Mouse (Mus musculus) heart, adult 18-20 months (tissue): ENCODE measurements at regions not wholly inside any gene's neighbourhood (a gene's known extent, or its start where the extent isn't known, plus 50 kb on each side); places are given as distances from the start of the nearest gene placed in this dataset.

Source experiments
- DNase-seq, 2 experiments: peaks; one replicate each; pipeline ENCODE4 v3.0.0; 2021 to 2022; ENCODE audit warnings: mixed read lengths in 1 of 2

DNA sequence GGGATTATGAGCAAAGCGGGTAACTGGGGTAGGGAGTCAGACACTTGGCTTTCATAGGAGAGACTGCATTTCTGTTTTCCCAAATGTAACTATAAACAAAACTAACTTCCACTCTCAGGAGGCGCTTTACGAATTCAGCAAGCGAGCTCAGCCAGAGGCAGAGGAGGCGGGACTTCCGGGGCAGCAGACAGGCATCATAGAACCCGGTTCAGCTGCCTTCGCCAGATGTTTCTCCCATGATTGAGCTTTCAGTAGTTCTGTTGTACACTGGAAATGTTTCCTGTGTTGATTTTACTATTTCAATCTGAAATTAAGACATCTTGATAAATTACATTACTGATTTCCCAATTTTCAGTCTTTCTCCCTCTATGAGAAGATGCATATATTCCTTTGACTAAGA, 92.9 kb downstream of the Zfp365 start:
- no peak for DNase-seq

DNA sequence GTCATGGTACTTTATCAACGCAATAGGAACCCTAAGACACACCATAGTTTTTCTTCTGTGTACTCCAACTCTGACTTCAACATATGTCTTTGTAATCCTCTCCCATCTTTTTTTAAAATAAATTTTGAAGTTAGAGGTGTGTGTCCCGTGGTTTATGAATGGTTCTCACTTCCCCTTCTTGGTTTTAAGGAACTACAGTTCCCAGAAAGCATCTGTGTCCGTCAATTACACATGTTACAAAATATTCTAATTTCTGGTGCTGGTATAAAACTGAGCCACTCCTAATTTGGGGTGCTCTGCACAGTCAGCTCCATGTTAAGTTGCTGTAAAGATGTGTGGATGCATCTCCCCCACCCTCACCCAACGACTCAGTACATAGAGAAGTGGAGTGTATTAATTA, 98.6 kb downstream of the Zfp365 start:
- no peak for DNase-seq

GRCm38 (mm10) chr10:67805131-67805530, 107.3 kb downstream of the Zfp365 start:
- peak; percentile 8 to 20 for DNase-seq

DNA sequence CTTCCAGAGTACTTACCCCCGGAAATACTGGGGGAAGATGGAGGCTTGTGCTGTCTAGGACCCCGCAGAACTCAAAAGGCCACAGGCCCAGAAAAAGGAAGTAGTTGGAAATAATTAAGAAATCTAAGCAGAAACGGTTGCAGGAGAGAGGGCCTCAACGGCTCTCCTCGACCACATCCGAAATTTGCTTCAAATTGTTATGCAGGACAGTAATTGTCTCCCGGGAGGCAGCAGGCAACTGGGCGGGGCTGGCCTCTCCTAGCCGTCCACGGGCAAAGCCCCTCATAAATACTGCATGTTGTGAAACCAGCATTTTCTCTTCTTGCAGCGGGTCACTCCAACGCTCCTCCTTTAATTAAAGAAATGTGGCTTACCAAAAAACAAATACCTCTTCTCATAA, 107.8 kb downstream of the Zfp365 start:
- no peak for DNase-seq

GRCm38 (mm10) chr10:67802156-67802555, 110.3 kb downstream of the Zfp365 start:
- no peak for DNase-seq

GRCm38 (mm10) chr10:67801619-67802018, 110.8 kb downstream of the Zfp365 start:
- no peak for DNase-seq

DNA sequence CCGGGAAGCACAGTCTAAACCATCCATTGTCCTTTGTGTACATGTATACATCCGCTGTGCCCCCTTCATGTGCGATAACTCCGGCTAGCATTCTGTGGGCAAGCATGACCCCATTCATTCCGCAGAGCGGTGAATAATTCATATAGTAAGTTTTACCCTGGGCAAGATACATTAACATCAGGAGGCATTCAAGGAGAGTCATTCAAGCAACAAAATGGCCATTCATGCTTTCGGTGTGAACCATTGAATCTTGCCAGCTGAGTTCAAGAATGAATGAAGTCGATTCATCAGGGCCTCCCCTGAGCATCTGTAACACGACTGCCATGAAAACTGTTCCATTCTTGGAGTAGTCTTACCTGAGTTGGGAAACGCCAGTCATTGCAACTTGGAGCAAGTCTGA, 113.5 kb downstream of the Zfp365 start:
- no peak for DNase-seq

DNA sequence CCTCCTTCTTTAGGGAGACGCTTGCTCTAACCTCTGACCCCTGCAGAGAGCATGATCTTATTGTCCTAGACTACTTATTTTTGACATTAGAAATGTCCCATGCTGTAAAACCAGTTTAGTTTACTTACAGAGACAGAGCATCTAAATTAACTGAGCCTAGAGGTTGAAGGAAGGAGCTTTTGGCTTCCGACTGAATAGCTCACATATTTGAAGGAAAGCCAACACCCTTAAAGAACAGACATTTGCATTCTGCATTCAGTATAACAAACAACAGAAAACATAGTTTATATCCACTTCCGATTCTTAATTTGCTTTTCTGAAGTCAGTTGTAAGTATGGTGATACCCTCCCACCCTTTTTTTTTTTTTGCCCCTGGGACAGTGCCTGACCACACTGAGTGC, 119.3 kb downstream of the Zfp365 start:
- DNase-seq: no peak

DNA sequence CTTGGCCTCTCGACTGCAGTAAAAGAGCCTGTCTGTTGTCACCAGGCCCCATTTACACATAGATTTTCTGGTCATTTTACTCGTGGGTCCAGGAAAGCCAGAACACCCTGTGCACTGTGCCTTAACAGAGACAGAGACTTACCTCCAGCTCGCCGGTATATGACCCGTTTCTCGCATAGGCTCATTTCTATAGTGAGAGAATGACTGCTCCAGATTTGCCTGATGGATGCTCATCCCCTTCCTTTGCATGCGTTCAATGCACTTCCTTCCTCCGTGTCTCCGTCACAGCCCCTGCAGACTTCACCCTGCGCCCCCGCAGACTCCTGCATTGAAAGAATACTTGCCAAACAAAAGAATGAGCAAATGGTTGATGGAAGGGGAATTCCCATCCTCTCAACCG, 122.8 kb downstream of the Zfp365 start:
- no peak for DNase-seq

DNA sequence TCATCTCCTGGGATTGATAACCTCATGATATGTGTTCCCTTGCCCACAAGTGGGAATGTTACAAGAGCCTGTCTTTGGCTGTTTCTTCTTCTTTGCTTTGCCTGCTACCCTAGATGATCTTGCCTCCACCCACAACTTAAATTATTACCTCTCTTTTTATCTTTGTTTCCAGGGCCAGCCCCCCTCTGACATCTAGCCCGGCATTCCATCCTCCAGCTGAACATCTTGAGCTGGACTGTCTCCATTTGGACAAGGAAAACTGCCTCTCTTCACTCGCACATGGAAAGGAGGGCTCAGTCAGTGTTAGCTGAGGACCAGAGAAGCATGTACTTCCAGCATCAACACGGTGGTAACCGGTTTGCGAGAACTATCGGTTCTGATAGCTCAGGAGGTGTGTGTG, 124.3 kb downstream of the Zfp365 start:
- peak in 1 of 2 experiments; percentile 28 for DNase-seq

GRCm38 (mm10) chr10:67785563-67785962, 126.9 kb downstream of the Zfp365 start:
- DNase-seq: peak; percentile 62 to 82

- DNase-seq: peak; percentile 39 to 42
These were observed 134.1 kb downstream of the Zfp365 start for GRCm38 (mm10) chr10:67778341-67778740.

DNA sequence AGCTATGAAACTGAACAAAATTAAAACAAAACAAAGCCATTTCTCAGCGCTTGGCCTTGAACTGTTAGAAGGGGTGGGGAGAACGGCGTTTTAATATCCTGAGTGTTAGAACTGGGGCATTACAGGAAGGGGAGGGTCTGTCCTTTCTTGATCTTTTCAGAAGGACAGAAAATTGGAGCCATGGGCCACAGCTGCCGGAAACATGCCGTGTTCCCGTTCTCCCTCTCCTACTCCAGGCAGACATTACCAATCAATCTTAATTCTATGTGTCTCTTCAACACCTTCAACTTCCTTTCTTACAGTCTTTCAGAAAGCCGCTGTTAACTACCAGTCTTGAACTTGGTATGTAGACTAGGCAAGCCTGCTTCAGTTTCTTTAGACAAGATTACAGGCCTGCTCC, 134.7 kb downstream of the Zfp365 start:
- DNase-seq: no peak

GRCm38 (mm10) chr10:67776851-67777250, 135.6 kb downstream of the Zfp365 start:
- DNase-seq: peak; percentile 49 to 73

- no peak for DNase-seq
These were observed 140.7 kb downstream of the Zfp365 start for GRCm38 (mm10) chr10:67771796-67772195.

DNA sequence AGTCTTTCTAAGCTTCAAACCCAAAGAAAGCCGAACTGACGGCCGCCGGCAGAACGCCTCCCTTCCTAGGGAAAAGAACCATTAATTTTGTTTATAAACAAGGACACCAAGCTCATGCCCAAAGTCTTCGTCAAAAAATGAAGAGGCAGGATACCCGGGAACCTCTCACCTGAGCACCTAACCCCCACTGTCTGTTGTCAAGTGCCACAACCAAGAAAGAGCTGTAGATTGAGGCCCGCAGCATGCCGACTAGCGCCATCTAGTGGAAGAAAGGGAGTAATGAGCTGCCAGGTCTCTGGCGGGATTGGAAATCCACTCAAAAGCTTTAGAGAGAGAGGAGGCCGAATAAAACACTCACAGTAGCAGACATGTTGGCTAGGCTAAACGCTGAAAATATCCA, 146.4 kb downstream of the Zfp365 start:
- peak; percentile 51 to 74 for DNase-seq

DNA sequence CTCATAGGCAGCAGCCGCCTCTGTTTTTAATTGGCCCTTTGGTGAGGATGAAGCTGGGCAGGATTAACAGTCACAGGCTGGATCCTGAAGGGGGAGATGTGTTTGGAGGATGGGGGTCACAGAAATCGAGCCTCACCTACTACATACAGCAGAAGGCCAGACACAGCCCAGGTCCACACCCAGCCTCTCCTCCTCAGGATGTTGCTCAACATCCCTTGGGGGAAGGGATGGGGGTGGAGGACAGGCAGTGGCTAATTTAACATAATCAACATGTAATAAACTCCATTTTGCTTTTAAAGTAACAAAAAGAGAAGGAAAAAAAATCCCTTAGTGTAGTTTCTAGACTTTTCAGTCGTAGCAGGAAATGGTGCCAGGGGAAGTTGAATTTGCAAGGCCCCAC, 152.0 kb downstream of the Zfp365 start:
- peak; percentile 72 to 74 for DNase-seq

DNA sequence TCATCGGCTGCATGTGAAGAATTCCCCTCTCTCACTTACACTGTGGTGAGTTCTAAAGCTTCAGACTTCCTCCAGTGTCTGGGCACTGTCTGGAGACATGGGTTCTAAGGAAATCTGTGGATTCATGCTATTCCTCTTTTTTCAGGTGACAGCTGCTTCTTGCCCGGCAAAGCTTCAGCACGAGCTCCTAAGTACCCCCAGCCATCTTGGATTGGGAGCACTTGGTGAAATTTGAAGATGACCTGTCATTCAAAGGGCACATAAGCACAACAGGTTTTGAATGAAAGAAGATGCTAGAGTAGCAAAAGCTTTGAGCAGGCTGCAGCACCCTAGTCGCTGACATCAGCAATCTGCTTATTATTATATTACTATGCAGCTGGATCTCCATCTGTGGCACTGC, 164.3 kb downstream of the Zfp365 start:
- DNase-seq: no peak

DNA sequence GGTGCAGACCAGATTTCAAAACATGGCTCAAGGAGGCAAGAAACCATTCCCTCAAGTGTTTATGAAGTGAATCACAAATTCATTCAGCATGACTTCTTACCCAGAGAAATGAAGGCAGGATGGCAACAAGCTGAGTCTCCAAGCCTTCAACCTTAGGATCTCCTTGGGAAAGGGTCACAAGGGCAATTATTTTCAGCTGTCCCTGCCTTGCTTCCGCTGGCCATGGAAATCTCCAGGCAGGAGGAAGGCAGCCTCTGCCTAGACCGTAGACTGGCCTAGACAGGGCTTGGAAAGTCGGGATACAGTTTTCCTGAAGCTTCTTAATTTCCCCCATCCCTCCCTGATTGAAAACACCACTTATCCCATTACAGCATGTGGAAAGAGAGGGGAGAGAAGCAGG, 165.0 kb downstream of the Zfp365 start:
- DNase-seq: no peak

GRCm38 (mm10) chr10:67746140-67746539, 166.3 kb downstream of the Zfp365 start:
- peak; percentile 50 to 58 for DNase-seq

DNA sequence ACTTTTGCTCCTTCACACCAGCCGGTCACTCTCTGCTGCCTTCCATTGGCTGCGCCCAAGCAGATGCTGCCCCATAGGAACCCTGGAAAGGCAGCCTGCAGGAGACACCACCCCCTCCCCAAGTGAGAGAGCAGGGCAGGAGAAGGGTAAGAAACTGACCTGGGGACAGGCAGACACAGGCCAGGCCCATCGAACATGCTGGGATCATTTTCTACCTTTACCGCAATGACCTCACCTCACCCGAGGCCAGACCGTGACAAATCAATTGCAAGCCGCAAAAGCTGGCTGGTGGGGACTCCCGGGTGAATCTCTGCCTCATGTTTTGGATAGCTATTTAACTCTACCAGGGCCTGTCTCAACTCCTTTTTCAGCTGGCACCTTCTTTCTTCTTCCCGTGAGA, 168.9 kb downstream of the Zfp365 start:
- DNase-seq: no peak

DNA sequence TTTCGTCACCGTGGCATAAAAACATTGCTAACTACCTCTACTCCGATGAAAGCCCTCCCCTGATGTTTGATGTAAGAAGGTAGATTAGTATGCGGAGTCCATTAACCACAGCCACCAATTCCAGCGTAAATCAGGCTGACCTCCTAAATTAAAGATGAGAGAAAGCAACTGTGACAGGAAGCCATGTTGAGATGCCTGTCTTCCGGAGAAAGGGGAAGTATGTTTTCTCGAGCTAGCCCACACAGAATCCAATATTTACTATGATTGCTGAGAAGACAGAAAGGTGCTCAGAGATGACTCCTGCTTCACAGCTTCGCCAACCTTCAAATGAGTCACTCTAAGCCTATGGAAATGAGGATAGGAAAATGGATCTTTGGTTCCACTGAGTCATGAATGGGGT, 169.6 kb downstream of the Zfp365 start:
- no peak for DNase-seq

DNA sequence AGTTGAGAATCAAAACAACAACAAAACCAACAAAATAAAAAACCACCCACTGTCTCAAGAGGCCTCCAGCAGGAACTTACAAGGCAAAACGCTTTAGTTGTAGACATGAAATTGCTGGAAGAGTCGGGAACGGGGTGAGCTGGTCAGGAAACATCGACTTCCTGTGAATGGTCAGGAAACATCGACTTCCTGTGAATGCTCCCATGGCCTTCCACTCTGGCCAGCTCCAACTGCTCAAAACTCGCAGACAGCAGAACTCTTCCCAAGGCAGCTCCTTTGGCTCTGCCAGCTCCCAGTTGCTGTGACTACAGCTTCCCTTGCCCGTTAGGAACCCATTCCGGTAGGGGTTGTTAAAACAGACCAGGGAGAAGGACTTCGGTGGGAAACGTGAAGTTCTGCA, 170.2 kb downstream of the Zfp365 start:
- peak; percentile 47 to 59 for DNase-seq

- DNase-seq: no peak
These were observed 173.3 kb downstream of the Zfp365 start for GRCm38 (mm10) chr10:67739199-67739598.

- DNase-seq: no peak
These were observed 175.8 kb downstream of the Zfp365 start for GRCm38 (mm10) chr10:67736636-67737035.
